Mouse (Mus musculus) MEL (cell line): ENCODE measurements around the gene Hpcal1. TPM values are rescaled to one million over a fixed set of nuclear protein-coding genes. Genes with fewer than 3 reads are reported as not detected.

Source experiments
- DNase-seq: peaks from one replicate; pipeline ENCODE4 v3.0.0; 2011; ENCODE audit warnings: low read depth, low spot score
- H3K27ac ChIP-seq: 2 replicates; pipeline ENCODE4 v1.5.1; 2012; ENCODE audit warnings: low read depth, mild to moderate bottlenecking, control low read depth, low read length, moderate library complexity; ENCODE audit not compliant: control insufficient read depth
- H3K27me3 ChIP-seq, 2 experiments: fragments of 150-350 bp in 1 of 2; sonication (generic) in 1 of 2; 2 replicates each; pipeline ENCODE4 v1.6.1; 2012; ENCODE audit warnings: low read length in 2 of 2, mild to moderate bottlenecking in 2 of 2, improper control_type of control experiment in 1 of 2, moderate library complexity in 1 of 2; ENCODE audit not compliant: insufficient read depth in 2 of 2, control insufficient read depth in 1 of 2
- H3K36me3 ChIP-seq, 2 experiments: 2 replicates each; pipeline ENCODE4 v1.6.1; 2012 to 2014; ENCODE audit warnings: low read length in 2 of 2, improper control_type of control experiment in 1 of 2, inconsistent platforms in 1 of 2, mild to moderate bottlenecking in 1 of 2; ENCODE audit not compliant: insufficient read depth in 2 of 2, control insufficient read depth in 1 of 2
- H3K4me1 ChIP-seq, 2 experiments: fragments of 150-350 bp in 1 of 2; sonication (generic) in 1 of 2; 2 replicates each; pipeline ENCODE4 v1.6.1; 2012; ENCODE audit warnings: low read length in 2 of 2, improper control_type of control experiment in 1 of 2, mild to moderate bottlenecking in 1 of 2; ENCODE audit not compliant: insufficient read depth in 2 of 2, control insufficient read depth in 1 of 2
- H3K4me3 ChIP-seq, 2 experiments: fragments of 150-350 bp in 1 of 2; sonication (generic) in 1 of 2; 2 replicates each; pipeline ENCODE4 v1.5.1; 2012; ENCODE audit warnings: low read depth in 2 of 2, low read length in 2 of 2, mild to moderate bottlenecking in 2 of 2, moderate library complexity in 2 of 2, control low read depth in 1 of 2, improper control_type of control experiment in 1 of 2; ENCODE audit not compliant: control insufficient read depth in 1 of 2, insufficient read depth in 1 of 2
- H3K79me2 ChIP-seq: 2 replicates; pipeline ENCODE4 v1.6.1; 2012; ENCODE audit warnings: mild to moderate bottlenecking, low read length, moderate library complexity; ENCODE audit not compliant: control insufficient read depth, poor library complexity, insufficient read depth
- H3K9ac ChIP-seq: 2 replicates; pipeline ENCODE4 v1.6.1; 2012; ENCODE audit warnings: low read depth, mild to moderate bottlenecking, control low read depth, low read length, moderate library complexity; ENCODE audit not compliant: control insufficient read depth, poor library complexity, severe bottlenecking
- H3K9me3 ChIP-seq: fragments of 150-350 bp; sonication (generic); replicated peaks from 2 replicates; pipeline ENCODE4 v1.6.1; 2012; ENCODE audit warnings: mild to moderate bottlenecking, low read length, improper control_type of control experiment, moderate library complexity; ENCODE audit not compliant: insufficient read depth
- BHLHE40 ChIP-seq: IDR thresholded peaks from 2 replicates; pipeline ENCODE4 v1.6.1; 2012; ENCODE audit warnings: low read depth, mild to moderate bottlenecking, inconsistent platforms, low read length, improper control_type of control experiment, borderline replicate concordance
- CHD2 ChIP-seq: IDR thresholded peaks from 2 replicates; pipeline ENCODE4 v1.6.1; 2011; ENCODE audit warnings: low read length, improper control_type of control experiment
- CTCF ChIP-seq, 3 experiments: IDR thresholded peaks in 2 of 3; conservative IDR thresholded peaks in 1 of 3; 2 replicates each; pipeline ENCODE4 v1.5.1; 2011 to 2012; ENCODE audit warnings: low read length in 3 of 3, low read depth in 2 of 3, mild to moderate bottlenecking in 2 of 3, improper control_type of control experiment in 1 of 3, inconsistent platforms in 1 of 3, mixed read lengths in 1 of 3, moderate library complexity in 1 of 3; ENCODE audit not compliant: control insufficient read depth in 1 of 3, insufficient read depth in 1 of 3, poor library complexity in 1 of 3, severe bottlenecking in 1 of 3
- E2F4 ChIP-seq: IDR thresholded peaks from 2 replicates; pipeline ENCODE4 v1.6.1; 2011; ENCODE audit warnings: low read depth, low read length, improper control_type of control experiment, borderline replicate concordance
- ELF1 ChIP-seq: IDR thresholded peaks from 2 replicates; pipeline ENCODE4 v1.6.1; 2014; ENCODE audit warnings: low read depth, mild to moderate bottlenecking, inconsistent platforms, low read length, improper control_type of control experiment, moderate library complexity
- EP300 ChIP-seq, 2 experiments: IDR thresholded peaks; 2 replicates each; pipeline ENCODE4 v1.6.1; 2011; ENCODE audit warnings: improper control_type of control experiment in 2 of 2, low read length in 2 of 2, low read depth in 1 of 2, mild to moderate bottlenecking in 1 of 2
- GATA1 ChIP-seq: IDR thresholded peaks from 2 replicates; pipeline ENCODE4 v1.6.1; 2011; ENCODE audit warnings: low read depth, low read length, improper control_type of control experiment
- HCFC1 ChIP-seq: IDR thresholded peaks from 2 replicates; pipeline ENCODE4 v1.6.1; 2012; ENCODE audit warnings: low read depth, mild to moderate bottlenecking, inconsistent platforms, low read length, improper control_type of control experiment, moderate library complexity
- MYC ChIP-seq: IDR thresholded peaks from 2 replicates; pipeline ENCODE4 v1.6.1; 2011; ENCODE audit warnings: low read depth, mild to moderate bottlenecking, low read length, improper control_type of control experiment, moderate library complexity
- POLR2A ChIP-seq, 2 experiments: IDR thresholded peaks; 2 replicates each; pipeline ENCODE4 v1.6.1; 2011 to 2012; ENCODE audit warnings: low read length in 2 of 2, mild to moderate bottlenecking in 2 of 2, control low read depth in 1 of 2, improper control_type of control experiment in 1 of 2, low read depth in 1 of 2, moderate library complexity in 1 of 2; ENCODE audit not compliant: control insufficient read depth in 1 of 2, insufficient read depth in 1 of 2, poor library complexity in 1 of 2
- SIN3A ChIP-seq: IDR thresholded peaks from 2 replicates; pipeline ENCODE4 v1.6.1; 2012; ENCODE audit warnings: low read length, improper control_type of control experiment, inconsistent platforms
- SMC3 ChIP-seq: IDR thresholded peaks from 2 replicates; pipeline ENCODE4 v1.6.1; 2011; ENCODE audit warnings: low read depth, low read length, improper control_type of control experiment
- TAL1 ChIP-seq: IDR thresholded peaks from 2 replicates; pipeline ENCODE4 v1.6.1; 2012; ENCODE audit warnings: mild to moderate bottlenecking, inconsistent platforms, low read length, moderate library complexity, mixed read lengths
- USF1 ChIP-seq: IDR thresholded peaks from 2 replicates; pipeline ENCODE4 v1.6.1; 2014; ENCODE audit warnings: low read depth, mild to moderate bottlenecking, inconsistent platforms, low read length, improper control_type of control experiment, moderate library complexity
- USF2 ChIP-seq, 2 experiments: IDR thresholded peaks; 2 replicates each; pipeline ENCODE4 v1.6.1; 2011 to 2012; ENCODE audit warnings: improper control_type of control experiment in 2 of 2, low read length in 2 of 2, borderline replicate concordance in 1 of 2, inconsistent platforms in 1 of 2, low read depth in 1 of 2, mild to moderate bottlenecking in 1 of 2; ENCODE audit not compliant: insufficient read depth in 1 of 2
- ZKSCAN1 ChIP-seq: IDR thresholded peaks from 2 replicates; pipeline ENCODE4 v1.6.1; 2012; ENCODE audit warnings: low read depth, mild to moderate bottlenecking, inconsistent platforms, low read length, improper control_type of control experiment, moderate library complexity
- polyA plus RNA-seq, 2 experiments: library from polyadenylated mRNA; stranded (reverse) in 1 of 2; unstranded in 1 of 2; fragments of >175 nt in 1 of 2; fragments of >200 nt in 1 of 2; gene quantifications; 2 replicates each; pipeline versions ENCODE4 v1.2.1 to v1.2.4; 2012; ENCODE audit warnings: low replicate concordance in 2 of 2, low read depth in 1 of 2; ENCODE audit not compliant: insufficient read length in 2 of 2, insufficient read depth in 1 of 2, missing spikeins in 1 of 2
- total RNA-seq: library from RNA; depleted of rRNA; stranded (reverse); fragments of 300-350 nt; gene quantifications from 2 replicates; pipeline ENCODE4 v1.2.3, GENCODE M21; 2012

Gene Hpcal1
- total and polyA plus RNA-seq, 3 experiments = 9.1 to 23.0 TPM; not detected in 1

DNA sequence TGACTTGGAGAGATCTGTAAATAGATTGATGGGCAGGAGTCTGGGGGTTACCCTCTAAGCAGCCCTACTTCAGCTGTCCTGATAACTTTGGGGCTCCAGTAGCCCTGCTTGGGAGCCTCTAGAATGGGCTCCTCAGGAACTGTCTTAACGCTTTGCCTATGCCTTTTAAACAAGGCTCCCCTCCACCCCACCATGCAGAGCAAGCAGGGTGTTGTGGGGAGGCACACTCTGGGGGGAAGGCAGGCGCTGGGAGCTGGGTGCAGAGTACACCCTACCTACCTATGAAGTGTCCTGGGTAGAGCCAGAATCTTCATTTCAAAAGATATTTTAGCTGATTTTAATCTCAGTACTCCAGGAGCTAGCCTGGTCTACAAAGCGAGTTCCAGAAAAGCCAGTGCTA, 47.2 kb downstream of the Hpcal1 start:
- Histone ChIP-seq H3K27ac (no peak overlapping the region), H3K36me3 (0 out of 4 replicates have a peak, but pooled peaks cover 0 to 3% of the 10 kb centered on the region in 2 experiments), H3K79me2 (no peaks in the 10 kb centered on the region), H3K4me3 (no peak overlapping the region), H3K4me1 (no peaks in the 10 kb centered on the region), H3K9me3 (no peaks in the 10 kb centered on the region), H3K9ac (no peak overlapping the region), H3K27me3 (no peaks in the 10 kb centered on the region)
- no peak for DNase-seq
- TF ChIP-seq POLR2A (IDR thresholded peaks at IDR 0.05; ENCODE audit: control insufficient read depth in 1 of 2, insufficient read depth in 1 of 2, low read depth in 1 of 2, low read length in 2 of 2, poor library complexity in 1 of 2) (no peak), SIN3A (no peak), ZKSCAN1 (no peak), E2F4 (no peak), ELF1 (no peak), SMC3 (no peak), BHLHE40 (no peak), CTCF (IDR thresholded peaks at IDR 0.05 in 2 of 3, conservative IDR thresholded peaks at IDR 0.05 in 1 of 3; ENCODE audit: control insufficient read depth in 1 of 3, insufficient read depth in 1 of 3, low read depth in 2 of 3, low read length in 3 of 3, poor library complexity in 1 of 3, severe bottlenecking in 1 of 3) (no peak), EP300 (IDR thresholded peaks at IDR 0.05; ENCODE audit: low read depth in 1 of 2, low read length in 2 of 2) (no peak), GATA1 (no peak)

DNA sequence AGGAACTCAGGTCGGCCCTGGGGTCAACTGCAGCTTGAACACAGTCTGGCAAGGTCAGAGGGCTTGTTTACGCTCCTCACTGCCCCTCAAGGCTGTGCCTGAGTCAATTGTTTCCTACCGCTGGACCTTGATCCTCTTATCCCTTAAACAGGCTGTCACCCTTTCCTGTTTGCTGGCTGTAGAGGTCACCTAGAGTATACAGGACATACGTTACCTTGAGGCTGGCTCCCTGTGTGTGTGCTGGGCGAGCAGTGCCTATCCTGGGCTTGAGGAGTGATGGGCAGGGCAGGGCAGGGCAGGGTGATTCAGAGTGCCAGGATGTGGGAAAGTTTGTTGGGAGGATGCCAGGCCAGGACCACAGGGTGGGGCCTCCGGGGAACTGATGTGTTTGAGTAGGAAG, 47.8 kb downstream of the Hpcal1 start:
- Histone ChIP-seq H3K4me1 (no peaks in the 10 kb centered on the region), H3K36me3 (0 out of 4 replicates have a peak, but pooled peaks cover 0 to 3% of the 10 kb centered on the region in 2 experiments), H3K79me2 (no peaks in the 10 kb centered on the region), H3K27me3 (no peaks in the 10 kb centered on the region), H3K9ac (no peak overlapping the region), H3K27ac (no peak overlapping the region), H3K4me3 (no peak overlapping the region), H3K9me3 (no peaks in the 10 kb centered on the region)
- no peak for TF ChIP-seq TAL1
- TF ChIP-seq HCFC1 = no peak
- no peak for TF ChIP-seq SMC3
- TF ChIP-seq USF1 = no peak
- no peak for TF ChIP-seq MYC
- TF ChIP-seq E2F4 = no peak
- no peak for TF ChIP-seq POLR2A (IDR thresholded peaks at IDR 0.05; ENCODE audit: control insufficient read depth in 1 of 2, insufficient read depth in 1 of 2, low read depth in 1 of 2, low read length in 2 of 2, poor library complexity in 1 of 2)
- TF ChIP-seq SIN3A = no peak
- TF ChIP-seq CHD2 = no peak
- no peak for TF ChIP-seq USF2 (IDR thresholded peaks at IDR 0.05; ENCODE audit: borderline replicate concordance in 1 of 2, insufficient read depth in 1 of 2, low read depth in 1 of 2, low read length in 2 of 2)
- no peak for TF ChIP-seq EP300 (IDR thresholded peaks at IDR 0.05; ENCODE audit: low read depth in 1 of 2, low read length in 2 of 2)
- DNase-seq = no peak
